Mouse (Mus musculus) cortical plate, adult 2 months (tissue): ENCODE measurements around the gene Phf2.

ENCODE experiments used
- CTCF ChIP-seq: fragments of 200-500 bp; IDR thresholded peaks from 2 replicates; pipeline ENCODE4 v1.5.1; 2011; ENCODE audit warnings: mild to moderate bottlenecking, control low read depth, low read length; ENCODE audit not compliant: insufficient read depth; ENCODE audit errors: extremely low read depth
- POLR2A ChIP-seq: fragments of 200-500 bp; IDR thresholded peaks from 2 replicates; pipeline ENCODE4 v1.6.1; 2011; ENCODE audit warnings: mild to moderate bottlenecking, low read length, control low read depth; ENCODE audit not compliant: insufficient read depth; ENCODE audit errors: extremely low read depth

DNA sequence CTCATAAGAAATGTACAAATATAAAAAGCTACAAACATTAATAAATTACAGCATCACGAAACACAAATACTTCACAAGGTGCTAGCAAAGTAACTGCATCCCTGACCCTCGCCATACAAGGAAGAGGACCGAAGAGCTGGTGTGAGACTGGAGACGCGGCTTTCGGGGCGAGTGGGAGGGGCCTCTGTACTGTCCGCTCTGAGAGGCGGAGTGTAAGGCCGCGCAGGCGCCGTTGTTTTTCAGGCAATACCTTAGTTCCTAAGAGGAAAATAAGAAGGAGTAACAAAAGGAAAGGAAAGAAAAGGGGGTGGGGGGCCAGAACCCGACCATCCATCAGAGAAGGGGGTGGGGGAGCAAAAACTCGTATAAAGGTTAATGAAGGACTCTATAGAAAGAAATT lies 68.7 kb downstream of the Phf2 start:
- TF ChIP-seq CTCF: no peak
- no peak for TF ChIP-seq POLR2A
